Mouse (Mus musculus): Measurements from ENCODE around the gene Dot1l.

Gene Dot1l

DNA sequence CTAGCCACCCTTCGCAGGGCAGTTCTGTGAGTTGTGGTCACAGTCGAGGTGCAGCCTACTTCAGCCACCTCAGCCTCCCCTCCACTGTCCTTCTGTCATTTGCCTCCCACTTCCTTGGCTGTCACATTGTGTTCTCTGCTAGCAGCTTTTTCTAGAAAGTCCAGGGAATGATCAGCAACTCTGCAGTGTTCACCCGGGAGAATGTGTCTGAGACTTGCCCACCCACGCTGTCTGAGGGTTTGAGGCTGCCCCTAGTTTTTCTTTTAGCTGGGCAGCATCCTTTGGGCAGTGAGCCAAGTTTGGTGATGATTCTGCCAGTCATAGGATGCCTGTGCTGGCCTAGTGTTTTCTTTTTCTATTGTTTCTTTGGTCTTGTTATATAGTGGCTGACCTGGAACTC is 2.0 kb downstream of the Dot1l start:
- no peak for DNase-seq (ENCODE audit: extremely low read depth, insufficient read length, low spot score)

DNA sequence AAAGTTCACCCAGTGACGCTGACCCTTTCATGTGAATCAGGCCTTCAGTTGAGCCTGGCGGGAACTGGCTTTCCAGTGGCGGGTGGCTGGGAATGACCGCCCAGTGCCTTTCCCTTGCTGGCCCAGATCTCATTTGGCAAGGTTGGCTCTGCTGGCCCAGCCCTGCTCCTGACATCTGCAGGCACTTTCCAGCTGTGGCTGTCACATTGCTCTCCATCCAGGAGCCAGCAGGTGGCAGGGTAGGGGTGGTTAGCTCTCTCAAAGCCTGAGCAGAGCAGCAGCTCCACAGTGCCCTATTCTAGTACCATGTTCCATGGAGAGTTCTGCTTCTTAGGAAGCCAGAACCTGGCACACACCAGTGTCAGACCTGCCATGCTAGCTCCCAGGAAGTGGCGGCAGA is 2.7 kb downstream of the Dot1l start:
- peak; percentile 89 for DNase-seq (ENCODE audit: extremely low read depth, insufficient read length, low spot score)

GRCm38 (mm10) chr10:80758651-80759050 is 3.6 kb downstream of the Dot1l start:
- peak; percentile 74 for DNase-seq (ENCODE audit: extremely low read depth, insufficient read length, low spot score)

DNA sequence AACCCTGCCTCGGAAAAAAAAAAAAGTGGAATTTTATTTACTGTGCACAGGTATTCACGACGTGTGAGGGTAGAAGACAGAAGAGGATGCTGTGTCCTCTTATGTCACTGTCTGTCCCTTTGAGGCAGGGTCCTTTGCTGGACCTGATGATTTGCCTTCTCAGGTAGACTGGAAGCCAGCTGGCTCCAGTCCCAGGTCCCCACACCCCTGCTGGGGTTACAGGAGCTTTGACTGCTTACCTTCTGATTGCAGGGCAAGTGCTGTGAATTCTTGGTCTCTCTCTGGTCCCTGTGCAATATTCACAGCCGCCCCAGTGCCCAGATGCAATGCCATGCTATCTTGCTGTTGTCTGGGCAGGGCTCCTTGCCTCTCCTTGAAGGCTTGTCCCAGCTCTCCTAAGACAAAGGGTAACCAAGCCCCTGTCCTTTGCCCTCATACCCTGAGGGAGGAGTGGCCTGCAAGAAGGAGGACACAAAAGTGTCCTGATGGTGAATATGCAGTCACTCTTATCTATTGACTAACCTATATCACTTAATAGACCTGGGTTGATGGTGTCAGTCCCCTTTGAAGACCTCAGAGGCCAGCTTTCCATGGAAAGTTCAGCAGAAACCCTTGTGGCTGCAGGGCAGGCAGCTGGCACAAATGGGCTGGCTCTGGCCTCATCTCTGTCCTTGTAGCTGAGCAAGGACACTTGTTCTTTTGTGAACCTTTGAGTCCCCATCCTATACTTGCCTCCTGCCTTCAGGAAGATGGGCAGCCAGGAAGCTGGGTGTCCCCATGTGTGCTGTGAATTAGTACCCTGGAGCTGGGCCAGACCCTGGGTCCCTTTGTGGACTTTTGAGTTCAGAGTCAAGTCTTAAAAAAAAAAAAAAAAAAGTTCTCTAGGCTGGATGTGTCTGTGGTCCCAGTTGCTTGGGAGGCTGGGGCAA is 5.9 kb downstream of the Dot1l start:
- DNase-seq (ENCODE audit: extremely low read depth, insufficient read length, low spot score): no peak

DNA sequence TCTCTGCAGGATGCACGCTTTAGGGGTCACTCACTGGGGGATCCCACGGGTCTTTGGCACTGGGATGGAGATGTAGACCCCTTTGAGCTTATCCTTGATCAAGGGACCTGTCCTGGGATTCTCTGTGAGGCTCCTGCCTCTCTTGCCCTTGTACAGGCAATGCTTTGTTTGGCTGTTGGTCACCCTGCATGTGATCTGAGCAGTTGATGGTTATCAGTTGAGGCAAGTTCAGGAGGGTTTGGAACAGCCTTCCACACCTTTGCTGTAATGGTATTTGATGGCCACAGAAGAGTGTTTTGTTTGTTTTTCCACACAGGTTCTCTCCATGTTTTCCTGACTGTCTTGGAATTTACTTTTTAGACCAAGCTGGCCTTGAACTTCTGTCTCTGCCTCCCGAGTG is 6.8 kb downstream of the Dot1l start:
- no peak for DNase-seq (ENCODE audit: extremely low read depth, insufficient read length, low spot score)

GRCm38 (mm10) chr10:80763502-80763901 is 8.5 kb downstream of the Dot1l start:
- DNase-seq (ENCODE audit: extremely low read depth, insufficient read length, low spot score): no peak

GRCm38 (mm10) chr10:80765746-80766145 is 10.7 kb downstream of the Dot1l start:
- no peak for DNase-seq (ENCODE audit: extremely low read depth, insufficient read length, low spot score)

DNA sequence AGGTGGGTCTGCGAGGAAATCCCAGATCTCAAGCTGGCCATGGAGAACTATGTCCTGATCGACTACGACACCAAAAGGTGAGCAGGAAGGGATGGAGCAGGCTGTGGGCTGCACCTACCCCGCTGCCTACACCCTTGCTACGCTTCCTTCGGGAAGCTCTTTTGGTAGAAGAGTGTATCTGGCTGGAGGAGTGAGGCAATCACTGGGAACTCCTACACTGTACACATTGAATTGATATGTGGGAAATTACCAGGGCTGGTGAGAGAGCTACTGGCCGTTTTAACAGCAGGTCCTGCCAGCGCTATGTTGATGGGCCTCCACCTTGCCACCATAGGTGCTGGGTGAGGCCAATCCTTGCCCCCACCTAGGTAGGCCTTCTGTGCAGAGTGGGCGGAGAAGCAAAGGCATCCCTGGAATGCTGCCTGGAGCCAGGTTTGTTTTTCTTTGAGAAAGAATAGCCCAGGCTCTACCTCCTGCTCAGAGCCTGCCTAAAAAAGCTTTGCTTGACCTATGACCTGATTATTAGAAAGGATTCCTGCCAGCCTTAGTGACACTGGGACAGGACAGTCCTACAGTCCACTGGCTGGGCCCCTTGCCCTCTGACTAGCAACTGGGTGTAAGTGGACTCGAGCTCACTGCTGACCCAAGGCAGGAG is 11.3 kb downstream of the Dot1l start:
- DNase-seq (ENCODE audit: extremely low read depth, insufficient read length, low spot score): no peak

DNA sequence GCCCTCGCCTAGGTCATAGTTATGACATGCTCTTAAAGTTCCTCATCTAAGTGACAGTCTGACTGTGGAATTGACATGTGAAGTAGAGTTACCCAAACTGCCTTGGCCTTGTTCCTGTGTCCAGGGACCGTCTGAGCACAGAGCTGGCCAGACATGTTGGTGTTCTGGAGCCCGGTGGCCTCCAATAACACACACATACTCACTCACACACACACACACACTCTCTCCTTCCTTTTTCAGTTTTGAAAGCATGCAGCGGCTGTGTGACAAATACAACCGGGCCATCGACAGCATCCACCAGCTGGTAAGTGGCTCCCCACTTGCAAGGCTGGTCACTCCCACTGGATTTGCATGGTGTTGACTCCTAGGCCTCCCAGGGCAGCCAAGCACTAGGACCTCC is 13.4 kb downstream of the Dot1l start:
- no peak for DNase-seq (ENCODE audit: extremely low read depth, insufficient read length, low spot score)

- no peak for DNase-seq (ENCODE audit: extremely low read depth, insufficient read length, low spot score)
Observed at GRCm38 (mm10) chr10:80773816-80774215, 18.8 kb downstream of the Dot1l start.

- peak; percentile 62 for DNase-seq (ENCODE audit: extremely low read depth, insufficient read length, low spot score)
Observed at GRCm38 (mm10) chr10:80774549-80774948, 19.5 kb downstream of the Dot1l start.

- no peak for DNase-seq (ENCODE audit: extremely low read depth, insufficient read length, low spot score)
Observed at GRCm38 (mm10) chr10:80774981-80775380, 20.0 kb downstream of the Dot1l start.

- no peak for DNase-seq (ENCODE audit: extremely low read depth, insufficient read length, low spot score)
Observed at GRCm38 (mm10) chr10:80775731-80776130, 20.7 kb downstream of the Dot1l start.

GRCm38 (mm10) chr10:80776358-80776869 is 21.4 kb downstream of the Dot1l start:
- no peak for DNase-seq (ENCODE audit: extremely low read depth, insufficient read length, low spot score)

- no peak for DNase-seq (ENCODE audit: extremely low read depth, insufficient read length, low spot score)
Observed at GRCm38 (mm10) chr10:80777123-80777522, 22.1 kb downstream of the Dot1l start.

DNA sequence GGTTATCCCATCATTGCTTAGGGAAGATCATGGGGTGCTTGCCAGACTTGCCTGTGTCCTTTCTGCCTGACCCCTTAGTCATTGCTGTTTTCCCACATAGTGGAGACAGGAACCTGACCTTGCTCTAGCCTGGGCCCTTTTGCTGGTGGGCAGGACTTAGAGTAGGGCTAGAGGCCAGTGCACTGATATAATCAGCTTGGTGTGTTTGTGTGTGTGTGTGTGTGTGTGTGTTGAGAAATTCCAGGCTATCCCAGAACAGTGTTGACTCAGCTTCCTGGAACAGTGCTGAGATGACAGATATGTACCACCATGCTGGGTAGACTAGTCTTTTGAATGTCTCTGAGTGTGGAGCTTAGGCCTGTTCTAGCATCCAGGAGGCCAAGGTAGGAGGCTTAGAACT is 24.6 kb downstream of the Dot1l start:
- no peak for DNase-seq (ENCODE audit: extremely low read depth, insufficient read length, low spot score)

- no peak for DNase-seq (ENCODE audit: extremely low read depth, insufficient read length, low spot score)
Observed at GRCm38 (mm10) chr10:80784302-80784701, 29.3 kb downstream of the Dot1l start.

DNA sequence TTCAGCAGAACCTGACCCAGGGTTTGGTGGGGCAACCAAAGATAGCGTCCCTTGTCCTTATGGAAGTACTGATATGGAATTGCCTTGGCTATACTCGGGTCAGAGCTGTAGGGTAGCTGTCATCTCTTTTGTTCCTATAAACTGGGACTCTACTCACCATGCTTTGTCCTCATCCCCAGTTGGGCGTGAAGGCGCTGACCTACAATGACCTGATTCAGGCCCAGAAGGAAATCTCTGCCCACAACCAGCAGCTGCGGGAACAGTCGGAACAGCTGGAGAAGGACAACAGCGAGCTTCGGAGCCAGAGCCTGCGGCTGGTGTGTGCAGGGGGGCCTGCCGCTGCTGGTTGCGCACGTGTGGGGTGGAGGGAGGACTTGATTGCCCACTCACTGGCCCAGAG is 29.9 kb downstream of the Dot1l start:
- no peak for DNase-seq (ENCODE audit: extremely low read depth, insufficient read length, low spot score)

DNA sequence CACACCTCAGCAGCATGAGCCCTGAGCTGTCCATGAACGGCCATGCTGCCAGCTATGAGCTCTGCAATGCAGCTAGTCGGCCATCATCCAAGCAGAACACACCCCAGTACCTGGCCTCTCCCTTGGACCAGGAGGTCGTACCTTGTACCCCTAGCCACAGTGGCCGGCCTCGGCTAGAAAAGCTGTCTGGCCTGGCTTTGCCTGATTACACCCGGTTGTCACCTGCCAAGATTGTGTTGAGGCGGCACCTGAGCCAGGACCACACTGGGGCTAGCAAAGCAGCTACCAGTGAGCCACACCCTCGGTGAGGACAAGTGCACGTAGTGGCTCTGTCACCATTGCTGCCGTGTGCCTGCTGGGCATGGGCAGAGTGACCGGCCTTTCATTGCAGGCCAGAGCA is 31.0 kb downstream of the Dot1l start:
- no peak for DNase-seq (ENCODE audit: extremely low read depth, insufficient read length, low spot score)

DNA sequence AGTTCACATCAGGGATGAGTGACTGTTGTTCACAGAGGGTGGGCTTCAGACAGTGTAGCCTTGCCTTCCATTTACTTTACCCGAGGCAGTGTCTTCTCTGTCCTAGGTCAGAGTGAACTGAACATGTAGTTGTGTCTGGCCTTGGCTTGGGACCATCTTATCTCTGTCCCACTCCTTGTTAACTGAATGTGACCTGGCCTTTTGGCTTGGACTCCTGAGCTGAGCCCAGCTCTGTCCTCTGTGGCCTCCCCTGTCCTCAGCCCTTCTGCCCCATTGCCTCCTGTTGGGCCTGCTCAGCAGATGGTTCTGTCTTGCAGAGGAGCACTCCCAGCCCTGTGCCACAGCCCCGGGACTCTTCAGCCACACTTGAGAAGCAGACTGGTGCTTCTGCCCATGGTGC is 32.5 kb downstream of the Dot1l start:
- no peak for DNase-seq (ENCODE audit: extremely low read depth, insufficient read length, low spot score)

DNA sequence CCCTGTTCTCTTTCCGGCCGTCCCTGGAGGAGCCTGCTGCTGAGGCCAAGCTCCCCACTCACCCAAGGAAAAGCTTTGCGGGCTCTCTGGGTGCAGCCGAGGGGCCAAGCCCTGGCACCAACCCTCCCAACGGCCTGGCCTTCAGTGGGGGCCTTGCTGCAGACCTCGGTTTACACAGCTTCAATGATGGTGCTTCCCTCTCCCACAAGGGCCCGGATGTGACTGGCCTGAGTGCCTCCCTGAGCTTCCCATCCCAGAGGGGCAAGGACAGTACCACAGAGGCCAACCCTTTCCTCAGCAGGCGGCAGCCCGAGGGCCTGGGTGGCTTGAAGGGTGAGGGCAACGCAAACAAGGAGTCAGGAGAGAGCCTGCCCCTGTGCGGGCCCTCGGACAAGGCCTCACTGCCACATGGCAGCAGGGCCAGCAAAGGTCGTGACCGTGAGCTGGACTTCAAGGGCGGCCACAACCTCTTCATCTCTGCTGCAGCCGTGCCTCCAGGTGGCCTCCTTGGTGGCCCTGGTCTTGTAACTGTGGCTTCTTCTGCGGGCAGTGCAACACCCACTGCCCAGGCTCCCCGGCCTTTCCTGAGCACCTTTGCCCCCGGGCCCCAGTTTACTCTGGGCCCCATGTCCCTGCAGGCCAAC is 35.9 kb downstream of the Dot1l start:
- no peak for DNase-seq (ENCODE audit: extremely low read depth, insufficient read length, low spot score)

Measured in 3134 (cell line).